Mouse (Mus musculus) NIH3T3 (cell line): ENCODE data around the gene Icam5.

Experiments
- DNase-seq: peaks from one replicate; pipeline ENCODE4 v3.0.0-alpha.2; 2012; ENCODE audit warnings: low read depth

Gene Icam5

GRCm38 (mm10) chr9:21014691-21015570, 16.9 kb upstream of the Icam5 start:
- no peak for DNase-seq

GRCm38 (mm10) chr9:21015571-21016130, 16.2 kb upstream of the Icam5 start, which contains the start of gene Icam1:
Gene Icam1, plus strand, starts transcription at chr9:21015985.
- no peak for DNase-seq

GRCm38 (mm10) chr9:21016331-21017176, 15.3 kb upstream of the Icam5 start:
- no peak for DNase-seq

GRCm38 (mm10) chr9:21017177-21017575, 14.7 kb upstream of the Icam5 start:
- no peak for DNase-seq

- no peak for DNase-seq
Observed at GRCm38 (mm10) chr9:21018600-21018999, 13.3 kb upstream of the Icam5 start.

GRCm38 (mm10) chr9:21021363-21021762, 10.5 kb upstream of the Icam5 start:
- no peak for DNase-seq

- DNase-seq: no peak
Observed at GRCm38 (mm10) chr9:21022288-21022687, 9.6 kb upstream of the Icam5 start.

- no peak for DNase-seq
Observed at GRCm38 (mm10) chr9:21022726-21023125, 9.1 kb upstream of the Icam5 start.

- no peak for DNase-seq
Observed at GRCm38 (mm10) chr9:21025258-21025810, 6.5 kb upstream of the Icam5 start.

GRCm38 (mm10) chr9:21026849-21027248, 5.0 kb upstream of the Icam5 start:
- no peak for DNase-seq

GRCm38 (mm10) chr9:21027774-21028290, 4.0 kb upstream of the Icam5 start:
- DNase-seq: no peak

- no peak for DNase-seq
Observed at GRCm38 (mm10) chr9:21028560-21029110, 3.2 kb upstream of the Icam5 start.

- DNase-seq: peak; percentile 77
Observed at GRCm38 (mm10) chr9:21029291-21030054, 2.4 kb upstream of the Icam5 start, which contains the start of gene Icam4. Gene Icam4, plus strand, starts transcription at chr9:21029373.

GRCm38 (mm10) chr9:21030055-21030600, 1.7 kb upstream of the Icam5 start:
- no peak for DNase-seq

- peak; percentile 95 for DNase-seq
Observed at GRCm38 (mm10) chr9:21030781-21031250, 1.1 kb upstream of the Icam5 start.

- DNase-seq: peak; percentile 79
Observed at GRCm38 (mm10) chr9:21031251-21031895, 500 bp upstream of the Icam5 start.

- no peak for DNase-seq
Observed at GRCm38 (mm10) chr9:21032491-21032890, 618 bp downstream of the Icam5 start.

GRCm38 (mm10) chr9:21033136-21033535, 1.3 kb downstream of the Icam5 start:
- DNase-seq: peak; percentile 94

- DNase-seq: no peak
Observed at GRCm38 (mm10) chr9:21034481-21035085, 2.7 kb downstream of the Icam5 start.
